Mouse (Mus musculus) lung, adult 2 months (tissue): ENCODE data around the gene Prkce.

Source experiments
- CTCF ChIP-seq: fragments of 200-500 bp; IDR thresholded peaks from 2 replicates; pipeline ENCODE4 v1.5.1; 2011; ENCODE audit warnings: mild to moderate bottlenecking, low read length, control low read depth; ENCODE audit not compliant: insufficient read depth
- POLR2A ChIP-seq: fragments of 200-500 bp; IDR thresholded peaks from 2 replicates; pipeline ENCODE4 v1.6.1; 2011; ENCODE audit warnings: low read depth, mild to moderate bottlenecking, control low read depth, low read length, borderline replicate concordance; ENCODE audit errors: extremely low read depth

DNA sequence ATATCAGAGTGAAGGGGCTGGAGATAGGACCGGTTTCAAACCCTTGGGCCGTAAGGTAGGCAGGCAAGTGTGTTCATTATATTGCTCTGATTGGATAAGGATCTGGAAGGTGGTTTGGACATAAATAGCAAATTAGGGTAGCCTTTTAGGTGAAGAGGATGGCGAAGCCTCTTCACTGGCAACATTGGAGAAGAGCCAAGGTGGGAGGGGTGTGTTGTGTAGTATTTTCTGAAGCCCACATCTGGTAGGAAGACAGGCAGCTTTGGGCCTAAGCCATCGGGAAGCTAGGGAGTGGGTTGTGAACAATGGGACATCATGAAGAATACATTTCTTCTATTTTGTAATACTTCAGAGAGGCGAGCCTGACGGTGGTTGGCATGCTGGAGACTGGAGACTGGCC, 125.1 kb downstream of the Prkce start:
- TF ChIP-seq CTCF (no peak), POLR2A (no peak)
